Mouse (Mus musculus) retina, postnatal 1 day (tissue): ENCODE data around the gene Acbd3.
A peak's percentile ranks its signal among the peaks of the same experiment; 100 is the strongest.

Experiments
- DNase-seq: peaks from one replicate; pipeline ENCODE4 v3.0.0-alpha.2; 2012

The Acbd3 gene

GRCm38 (mm10) chr1:180791821-180792480, 66.1 kb downstream of the Acbd3 start:
- no peak for DNase-seq

GRCm38 (mm10) chr1:180792814-180793213, 67.0 kb downstream of the Acbd3 start:
- DNase-seq: no peak

GRCm38 (mm10) chr1:180793445-180794117, 67.7 kb downstream of the Acbd3 start:
- no peak for DNase-seq

- DNase-seq: peak; percentile 89
These were observed 68.3 kb downstream of the Acbd3 start for GRCm38 (mm10) chr1:180794170-180794569.

GRCm38 (mm10) chr1:180798660-180799059, 72.8 kb downstream of the Acbd3 start:
- peak; percentile 54 for DNase-seq

- no peak for DNase-seq
These were observed 73.4 kb downstream of the Acbd3 start for GRCm38 (mm10) chr1:180799253-180799652.

GRCm38 (mm10) chr1:180800022-180800421, 74.2 kb downstream of the Acbd3 start:
- no peak for DNase-seq

GRCm38 (mm10) chr1:180800814-180801213, 75.0 kb downstream of the Acbd3 start:
- DNase-seq: no peak

- DNase-seq: no peak
These were observed 75.7 kb downstream of the Acbd3 start for GRCm38 (mm10) chr1:180801466-180801994.
